Mouse (Mus musculus) liver (tissue): Measurements from ENCODE around the gene Tia1.

Experiments
- DNase-seq: peaks from one replicate; pipeline ENCODE4 v3.0.0-alpha.2; 2020; ENCODE audit warnings: mixed read lengths

Gene Tia1

GRCm38 (mm10) chr6:86387313-86387712, 16.7 kb upstream of the Tia1 start:
- no peak for DNase-seq

GRCm38 (mm10) chr6:86388461-86388860, 15.6 kb upstream of the Tia1 start:
- no peak for DNase-seq

DNA sequence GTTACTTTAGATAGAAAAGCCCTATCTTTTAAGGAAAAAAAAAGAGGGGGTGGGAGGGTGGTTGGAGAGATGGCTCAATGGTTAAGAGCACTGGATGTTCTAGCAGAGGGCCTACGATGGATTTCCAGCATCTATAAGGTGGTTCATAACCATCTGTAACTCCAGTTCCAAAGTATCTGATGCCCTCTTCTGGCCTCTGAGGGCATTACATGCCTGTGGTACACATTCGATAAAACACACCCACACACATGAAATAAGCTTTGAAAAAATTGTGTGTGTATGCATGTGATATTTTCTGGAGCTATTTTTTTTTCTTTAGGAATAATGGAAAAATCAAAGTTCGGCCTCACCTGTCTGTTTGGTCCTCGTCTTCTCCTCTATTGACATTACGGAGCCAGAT, 12.7 kb upstream of the Tia1 start:
- peak; percentile 27 for DNase-seq

DNA sequence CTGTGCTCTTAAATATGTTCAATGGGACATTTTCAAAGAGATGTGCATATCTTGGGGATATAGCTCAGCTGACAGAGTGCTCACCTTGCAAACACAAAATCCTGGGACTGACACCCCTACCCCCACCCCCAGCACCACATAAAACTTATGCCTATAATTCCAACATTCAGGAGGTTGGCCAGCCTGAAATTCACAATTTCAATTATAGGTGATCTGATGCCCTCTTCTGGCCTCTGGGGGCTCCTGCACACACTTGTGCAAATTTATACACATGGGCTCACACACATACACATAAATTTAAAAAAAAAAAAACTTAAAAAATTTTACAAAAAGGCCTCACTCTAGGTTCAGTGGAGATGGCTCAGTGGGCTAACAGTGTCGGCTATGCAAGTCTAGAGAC, 10.8 kb upstream of the Tia1 start:
- DNase-seq, result no peak

DNA sequence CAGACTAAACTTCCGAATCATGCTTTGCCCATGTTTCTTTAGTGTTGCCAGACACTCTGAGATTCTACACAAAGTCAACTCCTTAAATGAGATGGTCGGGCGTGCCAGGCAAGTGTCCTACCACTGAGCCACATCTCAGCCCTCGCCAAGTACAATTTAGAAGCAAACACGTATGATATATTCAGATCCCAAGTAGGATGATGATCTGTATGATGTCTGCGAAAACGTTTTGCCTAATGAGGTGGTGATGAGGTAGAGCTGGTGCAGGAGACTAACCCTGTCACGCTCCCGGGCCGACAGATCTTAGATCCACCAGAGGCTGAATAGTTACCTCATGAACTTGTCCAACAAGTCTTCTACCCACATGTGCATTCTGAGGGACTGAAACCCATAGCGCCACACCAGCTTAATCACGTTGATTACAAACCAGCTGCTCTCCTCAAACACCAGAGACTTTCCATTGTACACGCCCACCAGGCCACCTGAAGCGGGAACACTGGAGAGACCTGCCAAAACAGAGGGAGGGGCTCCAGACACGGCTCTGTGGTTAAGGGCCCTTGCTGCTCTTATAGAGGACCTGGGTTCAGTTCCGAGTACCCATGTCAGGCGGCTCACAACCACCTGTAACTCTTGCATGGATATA, 9.8 kb upstream of the Tia1 start:
- DNase-seq, result no peak

DNA sequence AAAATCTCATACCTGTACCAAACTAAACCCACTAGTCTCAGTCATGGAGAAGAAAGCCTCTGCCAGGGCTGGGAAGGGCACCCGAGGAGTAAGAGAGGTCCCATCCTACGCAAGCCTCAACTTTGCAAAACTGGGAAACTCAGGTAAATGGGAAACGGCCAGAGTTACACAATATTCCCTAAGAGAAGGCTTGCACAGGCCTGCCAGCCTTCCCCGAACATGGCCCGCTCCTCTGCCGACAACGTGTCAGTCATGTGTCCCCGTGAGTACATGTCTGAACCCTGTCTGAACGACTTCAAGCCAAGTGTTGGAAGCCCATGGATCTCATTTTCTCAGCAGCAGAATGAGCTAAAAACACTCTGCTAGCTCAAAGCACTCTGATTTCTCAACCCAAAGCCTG, 9.0 kb upstream of the Tia1 start:
- no peak for DNase-seq

- no peak for DNase-seq
These were observed 8.1 kb upstream of the Tia1 start for GRCm38 (mm10) chr6:86395969-86396368.

DNA sequence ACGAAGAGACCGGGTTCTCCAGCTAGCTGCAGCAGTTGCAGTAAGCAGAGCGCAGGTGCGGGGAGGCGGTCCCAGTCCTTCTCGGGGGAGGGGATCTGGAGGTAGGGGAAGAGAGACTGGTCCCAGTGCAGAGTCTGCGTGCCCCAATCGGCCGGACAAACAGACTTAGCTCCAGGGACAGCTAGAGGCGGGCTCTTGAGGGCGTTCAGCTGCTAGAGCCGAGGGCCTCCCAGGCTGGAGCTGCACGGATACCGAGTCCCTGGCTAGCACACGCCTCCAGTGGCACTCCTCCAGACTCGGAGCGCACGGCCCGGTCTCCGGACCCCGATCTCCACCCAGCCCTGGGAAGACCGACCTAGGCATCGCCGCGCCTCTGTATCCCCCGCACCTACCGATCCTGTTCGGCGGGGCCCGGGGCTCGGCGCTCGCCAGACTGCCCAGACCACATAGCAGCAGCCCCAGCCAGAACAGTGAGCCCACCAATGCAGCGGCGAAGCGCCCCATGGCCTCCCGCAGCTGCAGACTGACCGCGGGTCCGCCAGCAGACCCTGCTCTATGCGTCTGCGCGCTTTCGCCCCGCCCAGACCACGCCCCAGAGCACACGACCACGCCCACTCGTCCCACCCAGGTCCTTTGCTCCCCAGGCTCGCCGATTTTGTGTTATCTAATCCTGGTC, 7.3 kb upstream of the Tia1 start, which contains the start of gene Pcyox1:
TSS of gene Pcyox1 (minus strand) at position 574 of the 676 bp plus-strand sequence.
- peak; percentile 91 for DNase-seq

DNA sequence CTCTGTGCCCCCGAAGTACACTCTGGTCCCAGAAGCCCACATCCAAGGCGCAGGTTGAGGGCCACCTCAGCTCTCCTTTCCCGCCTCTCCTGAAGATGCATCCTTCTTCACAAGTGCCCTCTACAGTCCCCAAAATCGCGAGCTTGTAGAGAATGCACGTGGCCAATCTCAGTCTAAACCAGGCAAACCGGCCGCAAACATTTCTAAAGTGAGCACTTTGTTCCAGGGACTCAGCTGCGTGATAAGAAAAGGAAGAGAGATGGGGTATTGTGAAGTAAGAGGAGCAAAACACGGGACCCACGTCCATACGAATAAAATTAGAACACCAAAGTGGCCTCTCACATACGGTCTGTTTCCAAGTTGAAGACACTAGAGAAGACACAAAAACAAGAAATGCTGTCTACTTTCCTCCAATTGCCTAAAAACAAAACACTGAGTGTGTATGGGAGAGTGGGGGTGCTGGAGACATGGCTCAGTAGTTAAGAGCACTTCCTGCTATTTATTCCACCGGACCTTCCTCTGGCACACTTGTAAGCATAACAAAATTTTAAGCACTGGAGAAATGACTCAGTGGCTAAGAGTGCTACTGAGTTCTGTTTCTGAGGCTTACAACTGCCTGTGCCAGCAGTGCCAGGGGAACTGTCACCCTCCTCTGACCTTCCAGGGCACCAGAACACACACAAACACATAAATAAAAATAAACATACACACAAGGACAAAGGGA, 6.6 kb upstream of the Tia1 start:
- DNase-seq, result no peak

DNA sequence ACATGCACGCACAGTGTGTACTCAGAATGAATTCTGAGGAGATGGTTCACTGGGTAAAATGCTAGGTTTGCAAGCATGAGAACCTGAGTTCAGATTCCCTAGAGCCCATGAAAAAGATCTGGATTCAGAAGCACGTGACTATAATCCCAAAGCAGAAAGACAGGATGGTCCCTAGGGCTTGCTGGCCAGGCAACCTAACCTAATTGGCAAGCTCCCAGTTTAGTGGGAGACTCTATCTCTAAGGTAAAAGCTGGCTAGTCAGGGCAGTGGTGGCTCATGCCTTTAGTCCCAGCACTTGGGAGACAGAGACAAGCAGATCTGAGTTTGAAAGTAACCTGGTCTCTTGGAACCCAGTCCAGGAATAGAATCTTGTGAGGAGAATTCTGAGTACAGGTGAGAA, 5.0 kb upstream of the Tia1 start:
- DNase-seq, result no peak

DNA sequence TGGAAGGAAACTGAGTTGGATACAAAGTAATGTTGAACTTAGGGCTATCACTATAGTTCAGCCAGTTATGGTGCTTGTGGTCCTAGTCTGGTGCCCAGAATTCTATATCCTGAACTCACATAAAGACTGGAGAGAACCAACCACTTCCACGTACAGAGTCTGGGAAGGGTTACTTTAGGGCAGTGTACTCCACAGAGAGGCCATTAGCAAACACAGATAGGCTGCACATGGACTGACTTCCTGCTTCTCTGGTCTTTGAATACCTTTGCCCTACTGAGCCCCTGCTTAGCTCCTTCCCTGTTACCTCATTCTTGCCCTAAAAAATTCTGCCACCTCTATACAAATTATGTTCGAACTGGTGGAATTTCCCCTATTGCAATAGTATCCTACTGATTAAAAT, 4.0 kb upstream of the Tia1 start:
- DNase-seq, result no peak

GRCm38 (mm10) chr6:86400972-86401371, 3.0 kb upstream of the Tia1 start:
- peak; percentile 79 for DNase-seq

- DNase-seq, result no peak
These were observed 1.1 kb upstream of the Tia1 start for GRCm38 (mm10) chr6:86402681-86403607.

DNA sequence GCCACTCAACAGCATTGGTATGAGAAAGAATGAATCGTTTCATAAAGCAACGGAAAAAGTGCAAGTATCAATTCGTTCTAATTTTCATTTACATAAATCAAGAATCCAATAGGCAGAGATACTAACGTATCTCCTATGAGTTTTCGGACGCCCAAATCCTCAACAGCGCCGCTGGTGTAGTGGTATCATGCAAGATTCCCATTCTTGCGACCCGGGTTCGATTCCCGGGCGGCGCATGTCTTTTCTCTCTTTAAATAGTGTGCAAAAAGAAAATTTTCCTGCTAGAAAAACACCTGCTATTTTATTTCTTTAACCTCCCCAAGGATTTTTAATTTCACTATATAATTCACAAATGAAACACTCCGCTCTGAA, 305 bp upstream of the Tia1 start:
- DNase-seq, result peak; percentile 89

- DNase-seq, result no peak
These were observed 977 bp downstream of the Tia1 start for GRCm38 (mm10) chr6:86404996-86405395.

DNA sequence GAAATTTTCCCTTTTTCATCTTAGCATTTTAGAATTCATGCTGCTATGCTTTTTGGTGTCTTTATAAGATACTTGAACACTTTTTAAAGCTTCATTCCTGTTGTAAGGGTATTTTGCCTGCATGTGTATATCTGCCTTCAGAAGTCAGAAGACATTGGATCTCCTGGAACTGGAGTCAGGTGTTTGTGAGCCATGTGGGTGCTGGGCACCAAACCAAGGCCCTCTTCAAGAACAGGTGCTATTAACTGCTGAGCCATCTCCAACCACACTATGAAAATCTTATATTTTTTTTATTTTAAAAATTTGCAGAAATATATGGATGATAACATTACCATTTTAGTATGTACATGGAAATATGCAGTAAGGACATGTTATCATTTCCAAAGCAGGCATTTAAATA, 2.3 kb downstream of the Tia1 start:
- DNase-seq, result no peak

DNA sequence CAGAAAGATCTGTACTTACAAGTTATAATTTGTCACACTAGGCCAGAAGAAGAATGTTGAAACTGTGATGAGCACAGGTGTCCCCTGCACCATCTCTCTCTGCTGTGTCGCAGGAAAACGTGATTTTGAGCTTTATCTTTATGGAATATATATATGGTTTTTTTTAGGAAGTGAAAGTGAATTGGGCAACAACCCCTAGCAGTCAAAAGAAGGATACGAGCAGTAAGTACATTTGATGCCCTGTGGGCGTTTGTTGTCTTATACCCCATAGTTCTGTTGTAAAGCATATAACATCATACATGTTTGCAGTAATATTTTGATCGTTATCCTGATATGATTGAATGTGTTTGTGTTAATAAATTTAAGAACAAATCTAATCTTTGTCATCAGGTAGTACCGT, 14.7 kb downstream of the Tia1 start:
- DNase-seq, result no peak

DNA sequence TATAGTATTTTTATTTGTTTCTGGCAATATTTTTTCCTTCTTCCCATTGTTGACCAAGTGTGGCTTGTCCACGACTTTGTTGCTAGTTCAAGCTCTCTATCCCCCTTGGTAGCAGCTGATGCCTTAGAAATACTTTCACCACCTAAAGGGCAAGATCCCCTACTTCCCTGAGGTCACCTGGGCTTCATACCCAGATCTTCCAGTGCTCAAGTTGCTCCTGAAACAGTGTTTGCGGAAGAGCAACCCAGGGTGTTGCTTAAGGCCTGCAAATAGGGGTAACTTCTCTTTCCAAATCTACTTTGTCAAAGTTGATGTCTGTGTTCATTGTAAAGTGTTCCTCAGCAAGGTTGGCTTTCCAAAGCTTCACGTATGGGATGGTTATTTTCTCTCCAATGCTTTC, 15.2 kb downstream of the Tia1 start:
- no peak for DNase-seq

DNA sequence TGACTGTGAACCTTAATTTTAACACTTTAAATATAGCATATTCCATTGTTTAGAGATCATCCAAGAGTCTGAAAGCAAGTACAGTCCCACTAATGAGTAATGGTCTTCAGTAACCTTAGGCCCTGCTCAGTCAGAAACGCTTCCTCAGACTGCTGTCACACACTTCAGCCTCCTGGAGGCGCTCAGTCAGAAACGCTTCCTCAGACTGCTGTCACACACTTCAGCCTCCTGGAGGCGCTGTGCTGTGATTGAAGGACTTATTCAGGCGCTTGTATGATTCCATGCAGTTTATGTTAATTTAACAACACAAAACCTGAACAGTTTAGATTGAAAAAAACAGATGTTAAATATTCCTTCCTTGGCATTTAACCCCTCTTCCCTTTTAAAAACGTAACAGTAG, 16.5 kb downstream of the Tia1 start:
- no peak for DNase-seq

DNA sequence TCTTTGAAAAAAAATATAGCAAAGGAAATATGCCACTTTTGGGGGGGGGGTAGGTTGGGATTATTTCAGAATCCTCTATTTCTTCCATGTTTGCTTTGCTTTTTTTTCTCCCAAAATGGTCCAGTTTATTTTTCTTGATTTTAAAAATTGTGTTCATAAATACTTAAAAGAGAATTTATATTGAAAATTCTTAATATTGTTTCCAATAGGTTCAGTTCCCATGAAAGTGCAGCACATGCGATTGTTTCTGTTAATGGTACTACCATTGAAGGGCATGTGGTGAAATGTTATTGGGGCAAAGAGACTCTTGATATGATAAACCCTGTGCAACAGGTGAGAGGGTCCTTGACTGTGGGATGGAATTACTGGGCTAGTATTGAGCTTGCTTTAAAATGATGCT, 22.3 kb downstream of the Tia1 start, which contains the start of gene Gm44790:
TSS of gene Gm44790 (plus strand) at position 301 of the 400 bp plus-strand sequence.
- DNase-seq, result no peak

GRCm38 (mm10) chr6:86431531-86431930, 27.5 kb downstream of the Tia1 start:
- no peak for DNase-seq

GRCm38 (mm10) chr6:86433696-86434095, 29.7 kb downstream of the Tia1 start:
- DNase-seq, result no peak

- peak; percentile 66 for DNase-seq
These were observed 33.7 kb downstream of the Tia1 start for GRCm38 (mm10) chr6:86437711-86438110.
